Mouse (Mus musculus) liver, adult 2 months (tissue): Measurements from ENCODE around the gene Traf2. TPM values are rescaled to one million over a fixed set of nuclear protein-coding genes. Genes with fewer than 3 reads are reported as not detected.

Experiments
- DNase-seq: peaks from one replicate; pipeline ENCODE4 v3.0.0-alpha.2; 2011; ENCODE audit warnings: low read depth, low spot score; ENCODE audit errors: extremely low read depth
- H3K27ac ChIP-seq: fragments of 200-500 bp; replicated peaks from 2 replicates; pipeline ENCODE4 v1.5.1; 2012; ENCODE audit warnings: low read depth, mild to moderate bottlenecking, control low read depth, inconsistent platforms, low read length; ENCODE audit not compliant: insufficient read depth
- H3K27me3 ChIP-seq: fragments of 200-500 bp; 2 replicates; pipeline ENCODE4 v1.6.1; 2012; ENCODE audit warnings: mild to moderate bottlenecking, moderate library complexity, low read length, inconsistent platforms; ENCODE audit not compliant: control insufficient read depth, insufficient read depth
- H3K36me3 ChIP-seq: fragments of 200-500 bp; 2 replicates; pipeline ENCODE4 v1.6.1; 2012; ENCODE audit warnings: low read length, inconsistent platforms; ENCODE audit not compliant: control insufficient read depth, insufficient read depth
- H3K4me1 ChIP-seq: fragments of 200-500 bp; 2 replicates; pipeline ENCODE4 v1.6.1; 2011; ENCODE audit warnings: low read length; ENCODE audit not compliant: control insufficient read depth, insufficient read depth
- H3K4me3 ChIP-seq: fragments of 200-500 bp; 2 replicates; pipeline ENCODE4 v1.5.1; 2011; ENCODE audit warnings: low read depth, mild to moderate bottlenecking, control low read depth, low read length, moderate library complexity; ENCODE audit not compliant: insufficient read depth
- H3K79me2 ChIP-seq: fragments of 200-500 bp; 2 replicates; pipeline ENCODE4 v1.6.1; 2012; ENCODE audit warnings: inconsistent platforms, mild to moderate bottlenecking, low read length, moderate library complexity; ENCODE audit not compliant: control insufficient read depth, insufficient read depth
- H3K9ac ChIP-seq: fragments of 200-500 bp; 2 replicates; pipeline ENCODE4 v1.6.1; 2012; ENCODE audit warnings: low read depth, mild to moderate bottlenecking, control low read depth, inconsistent platforms, low read length
- CTCF ChIP-seq: fragments of 200-500 bp; IDR thresholded peaks from 2 replicates; pipeline ENCODE4 v1.5.1; 2011; ENCODE audit warnings: low read depth, low read length, control low read depth
- POLR2A ChIP-seq: fragments of 200-500 bp; IDR thresholded peaks from 2 replicates; pipeline ENCODE4 v1.6.1; 2011; ENCODE audit warnings: low read length, control low read depth; ENCODE audit not compliant: insufficient read depth; ENCODE audit errors: extremely low read depth
- WGBS: fragments of 180-500 bp; shearing (Covaris S2); methylation state at CpG from one replicate; pipeline ENCODE4 v1.1.7; 2018; 5-methylcytosine and 5-hydroxymethylcytosine counted together
- polyA plus RNA-seq: library from polyadenylated mRNA; depleted of rRNA; stranded (reverse); fragments of >200 nt; gene quantifications from 2 replicates; pipeline ENCODE4 v1.2.3, GENCODE M21; 2012
- total RNA-seq: library from RNA; depleted of rRNA; stranded (reverse); fragments of >200 nt; gene quantifications from 2 replicates; pipeline ENCODE4 v1.2.3, GENCODE M21; 2014

Traf2 gene
- total and polyA plus RNA-seq, 2 experiments: 4.0 to 9.9 TPM

DNA sequence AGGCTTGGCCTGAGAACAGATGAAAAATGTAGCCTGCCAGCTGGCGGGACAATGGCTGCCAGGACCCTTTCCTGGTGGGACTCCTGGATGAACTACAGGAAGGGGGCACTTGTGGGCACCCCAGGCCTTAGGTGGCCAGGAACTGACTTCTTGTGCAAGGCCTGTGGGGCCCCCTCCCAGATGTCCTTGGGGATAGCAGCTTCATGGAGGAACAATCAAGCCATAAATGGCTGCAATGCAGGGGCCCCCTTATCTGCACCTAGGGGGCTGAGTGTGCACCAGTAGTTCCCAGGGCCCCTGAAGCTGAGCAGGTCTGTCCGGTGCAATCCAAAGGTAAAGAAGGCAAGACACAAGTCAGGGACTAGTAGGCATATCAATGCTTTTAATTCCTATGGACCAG, 26.3 kb upstream of the Traf2 start:
- no peak overlapping the region for H3K4me3 ChIP-seq
- H3K79me2 ChIP-seq: no peaks in the 10 kb centered on the region
- no peak for TF ChIP-seq CTCF
- no peak for TF ChIP-seq POLR2A
- WGBS: 98% methylated on average over 2 of the region's 2 CpGs
- H3K36me3 ChIP-seq: no peaks in the 10 kb centered on the region
- H3K4me1 ChIP-seq: peaks cover 8% of the 10 kb centered on the region
- H3K27ac ChIP-seq: no peak overlapping the region
- H3K27me3 ChIP-seq: peaks cover 11% of the 10 kb centered on the region
- no peak overlapping the region for H3K9ac ChIP-seq
- no peak for DNase-seq

DNA sequence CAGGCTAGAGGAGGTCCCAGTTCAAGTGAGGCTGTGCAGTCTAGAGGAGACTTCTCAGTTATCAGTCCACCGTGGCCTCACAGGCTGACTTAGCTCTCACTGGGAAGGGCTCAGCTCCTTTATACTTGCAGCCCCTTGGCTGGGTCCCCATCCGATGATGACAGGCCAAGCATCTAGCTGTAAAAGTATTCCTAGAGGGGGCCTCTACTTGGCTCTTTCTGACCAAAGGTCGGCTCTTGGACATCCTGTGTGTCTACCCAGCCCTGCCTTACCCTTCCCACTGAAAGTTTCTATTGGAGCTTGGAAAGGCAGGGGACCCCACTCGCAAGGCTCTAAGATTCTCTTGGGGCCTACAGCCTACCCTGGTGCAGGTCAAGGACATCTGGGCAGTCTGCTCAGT, 24.5 kb upstream of the Traf2 start:
- 90% methylated on average over 4 of the region's 4 CpGs for WGBS
- H3K36me3 ChIP-seq: no peaks in the 10 kb centered on the region
- H3K4me1 ChIP-seq: peaks cover 6% of the 10 kb centered on the region; the same call in 1 of the 2 replicates
- H3K27ac ChIP-seq: no peak overlapping the region
- no peaks in the 10 kb centered on the region for H3K27me3 ChIP-seq
- H3K4me3 ChIP-seq: no peak overlapping the region
- H3K9ac ChIP-seq: no peak overlapping the region
- no peak for TF ChIP-seq POLR2A
- no peak for TF ChIP-seq CTCF
- no peaks in the 10 kb centered on the region for H3K79me2 ChIP-seq
- no peak for DNase-seq

DNA sequence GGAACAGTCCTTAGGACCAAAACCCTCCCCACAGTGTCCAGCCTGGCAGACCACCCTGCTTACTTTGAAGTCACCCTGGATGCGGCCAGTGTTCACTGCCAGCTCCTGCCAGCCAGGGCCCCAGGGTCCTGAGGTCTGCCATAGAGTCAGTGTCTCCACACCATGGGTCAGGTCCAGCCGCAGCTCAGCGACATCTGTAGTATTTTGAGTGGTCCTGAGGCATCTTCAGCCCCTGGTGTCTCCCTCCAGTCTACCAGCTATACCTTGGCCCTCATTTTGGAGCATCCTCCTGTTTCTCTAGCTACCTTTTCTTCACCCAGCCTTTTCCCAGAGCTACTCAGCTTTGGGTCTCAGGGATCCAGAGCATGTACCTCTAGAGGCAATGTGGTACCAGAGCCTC, 22.6 kb upstream of the Traf2 start:
- no peaks in the 10 kb centered on the region for H3K36me3 ChIP-seq
- no peak for TF ChIP-seq POLR2A
- TF ChIP-seq CTCF: no peak
- H3K79me2 ChIP-seq: no peaks in the 10 kb centered on the region
- WGBS: 97% methylated on average over 3 of the region's 3 CpGs
- no peaks in the 10 kb centered on the region for H3K4me1 ChIP-seq
- no peak for DNase-seq
- H3K27me3 ChIP-seq: no peaks in the 10 kb centered on the region
- no peak overlapping the region for H3K4me3 ChIP-seq
- no peak overlapping the region for H3K27ac ChIP-seq
- no peak overlapping the region for H3K9ac ChIP-seq

- H3K79me2 ChIP-seq: no peaks in the 10 kb centered on the region
- H3K27ac ChIP-seq: no peak overlapping the region
- H3K9ac ChIP-seq: no peak overlapping the region
- DNase-seq: no peak
- H3K4me1 ChIP-seq: no peaks in the 10 kb centered on the region
- H3K36me3 ChIP-seq: no peaks in the 10 kb centered on the region
- TF ChIP-seq POLR2A (no peak), CTCF (no peak)
- H3K4me3 ChIP-seq: no peak overlapping the region
- 82% methylated on average over 6 of the region's 6 CpGs for WGBS
- H3K27me3 ChIP-seq: no peaks in the 10 kb centered on the region
Observed at GRCm38 (mm10) chr2:25568473-25569019, 21.8 kb upstream of the Traf2 start.

GRCm38 (mm10) chr2:25566558-25566957, 19.8 kb upstream of the Traf2 start:
- Histone ChIP-seq H3K4me1 (no peaks in the 10 kb centered on the region), H3K79me2 (no peaks in the 10 kb centered on the region), H3K36me3 (peaks cover 15% of the 10 kb centered on the region), H3K27me3 (no peaks in the 10 kb centered on the region), H3K9ac (no peak overlapping the region), H3K27ac (no peak overlapping the region), H3K4me3 (no peak overlapping the region)
- TF ChIP-seq CTCF (peak; percentile 36), POLR2A (no peak)
- DNase-seq: no peak
- 86% methylated on average over 6 of the region's 6 CpGs for WGBS

- Histone ChIP-seq H3K27ac (no peak overlapping the region), H3K4me3 (no peak overlapping the region), H3K4me1 (no peaks in the 10 kb centered on the region), H3K79me2 (no peaks in the 10 kb centered on the region), H3K27me3 (no peaks in the 10 kb centered on the region), H3K9ac (no peak overlapping the region), H3K36me3 (peaks cover 23% of the 10 kb centered on the region)
- TF ChIP-seq POLR2A (no peak), CTCF (no peak)
- 93% methylated on average over 8 of the region's 8 CpGs for WGBS
- DNase-seq: no peak
Observed at GRCm38 (mm10) chr2:25565741-25566140, 19.0 kb upstream of the Traf2 start.
